Mouse (Mus musculus) lung, embryonic 14.5 days (tissue): ENCODE measurements around the gene Mfsd4b5. TPM values are rescaled to one million over a fixed set of nuclear protein-coding genes. Genes with fewer than 3 reads are reported as not detected.
A peak's percentile ranks its signal among the peaks of the same experiment; 100 is the strongest.

Experiments used
- ATAC-seq: fragments of 200-750 bp; cut with Nextera tagmentation; 2 replicates; pipeline ENCODE4 v1.8.0; 2017; ENCODE audit warnings: mild to moderate bottlenecking, moderate TSS enrichment, moderate library complexity; ENCODE audit not compliant: insufficient read depth
- DNase-seq: peaks from one replicate; pipeline ENCODE4 v3.0.0-alpha.2; 2015
- H3K27ac ChIP-seq: fragments of 300-500 bp; sonication (generic); 2 replicates; pipeline ENCODE4 v1.5.1; 2014; ENCODE audit warnings: low read depth, mild to moderate bottlenecking, moderate library complexity
- H3K27me3 ChIP-seq: fragments of 300-500 bp; sonication (generic); 2 replicates; pipeline ENCODE4 v1.6.1; 2014; ENCODE audit warnings: low read length, control low read depth; ENCODE audit not compliant: insufficient read depth
- H3K36me3 ChIP-seq: fragments of 300-500 bp; sonication (generic); 2 replicates; pipeline ENCODE4 v1.6.1; 2014; ENCODE audit warnings: control low read depth; ENCODE audit not compliant: insufficient read depth
- H3K4me1 ChIP-seq: fragments of 300-500 bp; sonication (generic); 2 replicates; pipeline ENCODE4 v1.6.1; 2014; ENCODE audit warnings: antibody characterized with exemption, control low read depth; ENCODE audit not compliant: insufficient read depth
- H3K4me2 ChIP-seq: fragments of 300-500 bp; sonication (generic); 2 replicates; pipeline ENCODE4 v1.6.1; 2014; ENCODE audit warnings: mild to moderate bottlenecking
- H3K4me3 ChIP-seq: fragments of 300-500 bp; sonication (generic); 2 replicates; pipeline ENCODE4 v1.5.1; 2014; ENCODE audit warnings: low read depth, low read length
- H3K9ac ChIP-seq: fragments of 300-500 bp; sonication (generic); 2 replicates; pipeline ENCODE4 v1.6.1; 2014
- H3K9me3 ChIP-seq: fragments of 300-500 bp; sonication (generic); 2 replicates; pipeline ENCODE4 v1.6.1; 2016; ENCODE audit warnings: low read depth, low read length, control low read depth
- CTCF ChIP-seq: IDR thresholded peaks from 2 replicates; pipeline ENCODE4 v1.5.1; 2016; ENCODE audit warnings: antibody characterized with exemption, low read depth
- WGBS: fragments of 180-500 bp; shearing (Covaris S2); extraction: QIAGEN DNeasy Blood & Tissue Kit; methylation state at CpG from one replicate; pipeline ENCODE4 v1.1.7; 2014; 5-methylcytosine and 5-hydroxymethylcytosine counted together
- polyA plus RNA-seq: library from polyadenylated mRNA; unstranded; fragments of >200 nt; fragmentation: Nextera tagmentation; extraction: Ambion mirVana; gene quantifications from 2 replicates; pipeline ENCODE4 v1.2.1, GENCODE M21; 2014

Gene Mfsd4b5
- polyA plus RNA-seq, 1 experiment from 2014 or later, result 0.09 TPM

- Histone ChIP-seq H3K9me3 (no peaks in the 10 kb centered on the region), H3K27me3 (no peaks in the 10 kb centered on the region), H3K4me2 (no peak overlapping the region), H3K4me1 (no peaks in the 10 kb centered on the region), H3K27ac (no peak overlapping the region), H3K36me3 (no peaks in the 10 kb centered on the region), H3K4me3 (no peak overlapping the region), H3K9ac (no peak overlapping the region)
- no peak for TF ChIP-seq CTCF
- WGBS, result 53% methylated on average over 11 of the region's 11 CpGs
- DNase-seq (peak; percentile 7), ATAC-seq (no peak)
Observed at GRCm38 (mm10) chr10:39974982-39975381, 11.5 kb downstream of the Mfsd4b5 start.

- DNase-seq (peak; percentile 71), ATAC-seq (no peak)
- Histone ChIP-seq H3K27ac (no peak overlapping the region), H3K27me3 (no peaks in the 10 kb centered on the region), H3K4me2 (no peak overlapping the region), H3K4me3 (no peak overlapping the region), H3K4me1 (no peaks in the 10 kb centered on the region), H3K36me3 (no peaks in the 10 kb centered on the region), H3K9ac (no peak overlapping the region), H3K9me3 (no peaks in the 10 kb centered on the region)
- TF ChIP-seq CTCF, result no peak
- whole genome bisulfite sequencing, result 70% methylated on average over 3 of the region's 3 CpGs
Observed at GRCm38 (mm10) chr10:39967512-39967911, 18.9 kb downstream of the Mfsd4b5 start.

DNA sequence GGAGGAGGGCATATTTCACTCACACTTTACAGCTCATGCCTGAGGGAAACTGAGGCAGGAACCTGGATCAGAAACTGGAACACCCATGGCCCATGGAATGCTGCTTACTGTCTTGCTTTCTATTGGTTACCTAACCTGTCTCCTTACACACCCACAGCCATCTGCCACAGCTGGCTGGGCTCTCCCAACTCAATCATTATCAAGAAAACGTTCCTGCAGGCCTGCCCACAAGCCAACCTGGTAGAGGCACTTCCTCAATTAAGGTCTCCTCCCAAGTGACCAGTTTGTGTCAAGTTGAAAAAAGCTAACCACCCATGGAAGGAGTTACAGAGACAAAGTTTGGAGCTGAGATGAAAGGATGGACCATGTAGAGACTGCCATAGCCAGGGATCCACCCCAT, 24.5 kb downstream of the Mfsd4b5 start:
- H3K4me1 ChIP-seq, result no peaks in the 10 kb centered on the region
- no peak for TF ChIP-seq CTCF
- 21% methylated on average over 1 of the region's 1 CpGs for WGBS
- H3K27ac ChIP-seq, result no peak overlapping the region
- H3K27me3 ChIP-seq, result no peaks in the 10 kb centered on the region
- no peak overlapping the region for H3K9ac ChIP-seq
- DNase-seq (no peak), ATAC-seq (no peak)
- H3K4me2 ChIP-seq, result no peak overlapping the region
- no peaks in the 10 kb centered on the region for H3K9me3 ChIP-seq
- H3K4me3 ChIP-seq, result no peak overlapping the region
- H3K36me3 ChIP-seq, result no peaks in the 10 kb centered on the region

GRCm38 (mm10) chr10:39960441-39960822, 26.0 kb downstream of the Mfsd4b5 start:
- no peaks in the 10 kb centered on the region for H3K36me3 ChIP-seq
- 42% methylated on average over 11 of the region's 11 CpGs for WGBS
- ATAC-seq (peak; percentile 53), DNase-seq (no peak)
- peak overlapping the region; percentile 94 for H3K4me2 ChIP-seq
- no peaks in the 10 kb centered on the region for H3K27me3 ChIP-seq
- TF ChIP-seq CTCF, result no peak
- H3K4me3 ChIP-seq, result no peak overlapping the region
- H3K27ac ChIP-seq, result no peak overlapping the region
- H3K9me3 ChIP-seq, result no peaks in the 10 kb centered on the region
- no peak overlapping the region for H3K9ac ChIP-seq
- H3K4me1 ChIP-seq, result no peaks in the 10 kb centered on the region

DNA sequence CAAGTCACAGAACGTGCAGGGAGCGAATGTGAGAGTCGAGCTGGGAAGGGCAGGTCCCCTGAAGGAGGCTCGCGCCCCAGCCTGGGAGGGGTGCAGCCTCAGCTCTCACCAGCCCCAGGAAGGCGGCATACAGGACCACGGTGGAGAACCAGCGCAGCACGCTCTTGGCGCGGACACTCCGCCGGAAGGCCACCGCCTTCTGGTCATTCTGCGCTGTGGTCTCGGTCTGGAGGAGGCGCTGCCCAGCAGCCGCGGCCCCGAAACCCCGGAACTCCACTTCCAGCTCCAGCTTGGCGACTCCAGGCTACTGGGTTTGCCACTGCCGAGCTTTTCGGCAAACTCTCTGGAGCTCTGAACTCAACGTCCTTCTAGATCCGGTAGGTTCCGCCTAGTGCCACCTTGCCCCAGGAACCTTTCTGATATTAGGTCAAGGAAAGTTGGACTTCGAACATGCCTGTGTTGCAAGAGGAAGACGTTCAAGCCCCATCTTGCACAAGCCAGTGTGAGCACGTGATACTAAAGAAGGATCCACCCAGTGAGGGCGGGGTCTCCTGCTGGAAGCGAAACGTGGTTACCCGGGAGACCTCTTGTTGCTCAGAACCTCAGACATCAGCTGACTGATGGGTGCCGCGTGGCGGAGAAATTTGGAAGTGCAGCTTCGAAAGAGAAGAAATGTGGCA, 26.5 kb downstream of the Mfsd4b5 start, which contains the start of gene Mfsd4b3:
Gene Mfsd4b3, minus strand, starts transcription at position 393 of the 680 bp plus-strand sequence.
- H3K27ac ChIP-seq, result peak within 1 kb of the TSS; percentile 36; the same call in 1 of the 2 replicates
- DNase-seq (peak; percentile 98), ATAC-seq (peak; percentile 99)
- peak; percentile 92 for TF ChIP-seq CTCF
- H3K4me3 ChIP-seq, result peak within 1 kb of the TSS; percentile 52
- no peaks in the 10 kb centered on the region for H3K36me3 ChIP-seq
- H3K4me2 ChIP-seq, result peak within 1 kb of the TSS; percentile 94
- no peaks in the 10 kb centered on the region for H3K4me1 ChIP-seq
- 2% methylated on average over 38 of the region's 38 CpGs for WGBS
- no peaks in the 10 kb centered on the region for H3K27me3 ChIP-seq
- peak within 1 kb of the TSS; percentile 54 for H3K9ac ChIP-seq
- H3K9me3 ChIP-seq, result no peaks in the 10 kb centered on the region

DNA sequence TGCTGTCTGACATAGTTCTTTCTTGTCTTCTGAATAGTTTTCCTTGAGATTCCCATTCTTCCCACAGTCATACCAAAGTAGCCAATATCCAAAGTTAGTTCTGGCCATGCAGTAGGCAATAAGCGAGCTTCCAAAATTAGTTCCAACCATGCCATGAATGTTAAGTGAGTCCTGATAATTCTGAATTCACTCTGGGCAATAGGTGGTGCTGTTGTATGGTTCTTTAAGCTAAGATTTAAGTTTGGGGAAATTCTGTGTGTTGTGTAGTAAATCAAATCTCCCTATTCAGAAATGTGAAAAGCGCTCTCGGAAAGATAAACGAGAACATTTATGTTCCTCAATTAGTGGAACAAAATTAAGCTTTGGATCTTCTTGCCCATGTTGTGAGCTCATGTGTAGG, 28.2 kb downstream of the Mfsd4b5 start:
- no peaks in the 10 kb centered on the region for H3K36me3 ChIP-seq
- no peak overlapping the region for H3K9ac ChIP-seq
- no peaks in the 10 kb centered on the region for H3K4me1 ChIP-seq
- H3K27me3 ChIP-seq, result no peaks in the 10 kb centered on the region
- DNase-seq, result peak; percentile 70
- no peak for ATAC-seq
- no peak overlapping the region for H3K27ac ChIP-seq
- H3K4me2 ChIP-seq, result no peak overlapping the region
- 73% methylated on average over 4 of the region's 4 CpGs for WGBS
- peak; percentile 54 for TF ChIP-seq CTCF
- no peak overlapping the region for H3K4me3 ChIP-seq
- no peaks in the 10 kb centered on the region for H3K9me3 ChIP-seq

DNA sequence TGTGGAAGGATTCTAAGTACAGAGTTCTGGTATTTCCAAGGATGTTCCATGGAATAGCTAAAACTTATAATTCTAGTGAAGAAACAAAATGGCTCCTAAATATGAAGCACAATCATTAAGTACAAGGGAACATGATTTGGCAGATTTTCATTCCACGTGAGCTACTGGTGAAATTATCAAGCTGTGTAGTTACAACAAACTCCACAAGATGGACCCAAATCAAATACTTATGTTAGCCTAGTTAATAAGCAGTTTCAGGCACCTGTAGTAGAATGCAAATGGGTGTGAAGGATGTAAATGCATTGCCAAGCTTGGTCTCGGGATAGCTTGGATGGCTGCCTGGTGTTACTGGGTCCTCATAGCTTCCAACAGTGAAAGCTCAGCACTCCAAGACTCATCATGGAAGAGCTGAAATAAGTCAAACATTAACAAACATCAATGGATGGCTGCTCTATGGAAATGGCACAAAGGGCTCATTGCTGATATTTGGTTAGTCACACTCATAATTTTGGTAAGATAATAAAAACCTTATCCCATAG, 30.0 kb downstream of the Mfsd4b5 start:
- peak; percentile 15 for DNase-seq
- 60% methylated on average over 2 of the region's 2 CpGs for WGBS
- Histone ChIP-seq H3K36me3 (no peaks in the 10 kb centered on the region), H3K9ac (no peak overlapping the region), H3K4me3 (no peak overlapping the region), H3K4me2 (no peak overlapping the region), H3K27me3 (no peaks in the 10 kb centered on the region), H3K27ac (no peak overlapping the region), H3K9me3 (no peaks in the 10 kb centered on the region), H3K4me1 (no peaks in the 10 kb centered on the region)
- ATAC-seq, result no peak
- TF ChIP-seq CTCF, result no peak
